Mouse (Mus musculus): ENCODE data around the gene Spag9.

GRCm38 (mm10) chr11:93956159-93956558 is 39.7 kb upstream of the Spag9 start, which contains the start of gene Nme2:
- TF ChIP-seq EP300 (IDR thresholded peaks at IDR 0.05; ENCODE audit: low read length): no peak
- TF ChIP-seq CHD1 (IDR thresholded peaks at IDR 0.05; ENCODE audit: low read depth, low read length): no peak
- no peak for TF ChIP-seq CTCF (conservative IDR thresholded peaks at IDR 0.05 in 1 of 2, IDR thresholded peaks at IDR 0.05 in 1 of 2; ENCODE audit: low read depth in 2 of 2, low read length in 2 of 2)

Measured in CH12.LX (cell line).